Mouse (Mus musculus) lung, embryonic 14.5 days (tissue): ENCODE results near the gene Bcdin3d. TPM values are rescaled to one million over a fixed set of nuclear protein-coding genes. Genes with fewer than 3 reads are reported as not detected.
A peak's percentile ranks its signal among the peaks of the same experiment; 100 is the strongest.

Experiments
- ATAC-seq: fragments of 200-750 bp; cut with Nextera tagmentation; 2 replicates; pipeline ENCODE4 v1.8.0; 2017; ENCODE audit warnings: mild to moderate bottlenecking, moderate TSS enrichment, moderate library complexity; ENCODE audit not compliant: insufficient read depth
- DNase-seq: peaks from one replicate; pipeline ENCODE4 v3.0.0-alpha.2; 2015
- H3K27ac ChIP-seq: fragments of 300-500 bp; sonication (generic); 2 replicates; pipeline ENCODE4 v1.5.1; 2014; ENCODE audit warnings: low read depth, mild to moderate bottlenecking, moderate library complexity
- H3K27me3 ChIP-seq: fragments of 300-500 bp; sonication (generic); 2 replicates; pipeline ENCODE4 v1.6.1; 2014; ENCODE audit warnings: low read length, control low read depth; ENCODE audit not compliant: insufficient read depth
- H3K36me3 ChIP-seq: fragments of 300-500 bp; sonication (generic); 2 replicates; pipeline ENCODE4 v1.6.1; 2014; ENCODE audit warnings: control low read depth; ENCODE audit not compliant: insufficient read depth
- H3K4me1 ChIP-seq: fragments of 300-500 bp; sonication (generic); 2 replicates; pipeline ENCODE4 v1.6.1; 2014; ENCODE audit warnings: antibody characterized with exemption, control low read depth; ENCODE audit not compliant: insufficient read depth
- H3K4me2 ChIP-seq: fragments of 300-500 bp; sonication (generic); 2 replicates; pipeline ENCODE4 v1.6.1; 2014; ENCODE audit warnings: mild to moderate bottlenecking
- H3K4me3 ChIP-seq: fragments of 300-500 bp; sonication (generic); 2 replicates; pipeline ENCODE4 v1.5.1; 2014; ENCODE audit warnings: low read depth, low read length
- H3K9ac ChIP-seq: fragments of 300-500 bp; sonication (generic); 2 replicates; pipeline ENCODE4 v1.6.1; 2014
- H3K9me3 ChIP-seq: fragments of 300-500 bp; sonication (generic); 2 replicates; pipeline ENCODE4 v1.6.1; 2016; ENCODE audit warnings: low read depth, low read length, control low read depth
- CTCF ChIP-seq: IDR thresholded peaks from 2 replicates; pipeline ENCODE4 v1.5.1; 2016; ENCODE audit warnings: antibody characterized with exemption, low read depth
- WGBS: fragments of 180-500 bp; shearing (Covaris S2); extraction: QIAGEN DNeasy Blood & Tissue Kit; methylation state at CpG from one replicate; pipeline ENCODE4 v1.1.7; 2014; 5-methylcytosine and 5-hydroxymethylcytosine counted together
- polyA plus RNA-seq: library from polyadenylated mRNA; unstranded; fragments of >200 nt; fragmentation: Nextera tagmentation; extraction: Ambion mirVana; gene quantifications from 2 replicates; pipeline ENCODE4 v1.2.1, GENCODE M21; 2014

The Bcdin3d gene
- polyA plus RNA-seq, 1 experiment from 2014 or later: 13.2 TPM

GRCm38 (mm10) chr15:99463194-99463593 lies 11.3 kb downstream of the Bcdin3d start:
- Histone ChIP-seq H3K36me3 (no peaks in the 10 kb centered on the region), H3K27ac (peak overlapping the region; percentile 32; the same call in 1 of the 2 replicates), H3K9me3 (no peaks in the 10 kb centered on the region), H3K27me3 (no peaks in the 10 kb centered on the region), H3K4me1 (no peaks in the 10 kb centered on the region), H3K4me3 (no peak overlapping the region), H3K4me2 (peak overlapping the region; percentile 29; the same call in 1 of the 2 replicates), H3K9ac (no peak overlapping the region; the same call in 1 of the 2 replicates)
- no peak for TF ChIP-seq CTCF
- WGBS: 48% methylated on average over 13 of the region's 13 CpGs
- no peak for ATAC-seq
- DNase-seq: peak; percentile 64

DNA sequence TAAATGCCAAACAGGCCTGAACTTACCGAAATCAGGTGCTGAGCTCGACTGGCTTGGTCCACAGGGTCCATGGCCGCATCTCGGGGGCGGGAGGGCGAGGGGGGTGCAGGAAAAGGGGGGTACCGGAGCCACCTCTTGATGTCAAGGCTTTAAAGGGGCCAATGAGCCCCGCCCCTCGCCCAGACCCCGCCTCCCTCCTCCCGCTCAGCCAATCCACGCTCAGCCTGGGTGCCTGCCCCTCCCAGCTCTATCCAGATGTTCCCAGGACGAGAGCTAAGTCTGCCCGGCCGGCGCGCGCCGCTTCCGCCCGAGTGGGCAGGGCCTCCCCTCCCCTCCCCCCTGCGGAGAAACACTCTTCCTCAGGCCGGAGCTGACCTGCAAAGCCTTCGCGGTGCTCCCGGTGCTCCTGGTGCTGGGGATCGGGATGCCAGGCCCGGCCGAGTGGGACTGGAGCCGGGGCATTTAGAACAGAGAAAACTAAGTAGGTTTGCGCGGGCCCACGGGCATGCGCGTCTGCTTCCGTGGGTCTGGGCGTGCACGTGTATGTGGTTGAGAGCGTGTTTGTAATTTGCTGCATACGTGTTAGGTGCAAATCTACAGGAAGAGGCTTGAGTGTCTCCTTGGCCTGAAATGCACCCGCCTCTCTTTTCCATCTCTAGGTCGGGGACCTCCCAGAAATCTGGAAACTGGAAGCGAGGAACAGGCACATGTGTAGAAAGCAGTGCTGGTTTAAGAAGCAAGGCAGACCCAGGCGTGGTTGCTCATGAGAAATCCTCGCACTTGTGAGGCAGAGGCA lies 16.7 kb downstream of the Bcdin3d start, which contains the start of gene Nckap5l:
Gene Nckap5l (minus strand): TSS at position 143 of the 796 bp plus-strand sequence.
- no peak for TF ChIP-seq CTCF
- peaks cover 8% of the 10 kb centered on the region; the same call in 1 of the 2 replicates for H3K4me1 ChIP-seq
- DNase-seq (peak; percentile 96), ATAC-seq (peak; percentile 95)
- H3K9ac ChIP-seq: peak within 1 kb of the TSS; percentile 63
- H3K4me2 ChIP-seq: peak within 1 kb of the TSS; percentile 82
- peak within 1 kb of the TSS; percentile 77 for H3K4me3 ChIP-seq
- H3K9me3 ChIP-seq: no peaks in the 10 kb centered on the region
- peak within 1 kb of the TSS; percentile 88 for H3K27ac ChIP-seq
- 0 out of 2 replicates have a peak, but pooled peaks cover 9% of the 10 kb centered on the region for H3K36me3 ChIP-seq
- under 1% methylated on average over 45 of the region's 45 CpGs for WGBS
- H3K27me3 ChIP-seq: no peaks in the 10 kb centered on the region

DNA sequence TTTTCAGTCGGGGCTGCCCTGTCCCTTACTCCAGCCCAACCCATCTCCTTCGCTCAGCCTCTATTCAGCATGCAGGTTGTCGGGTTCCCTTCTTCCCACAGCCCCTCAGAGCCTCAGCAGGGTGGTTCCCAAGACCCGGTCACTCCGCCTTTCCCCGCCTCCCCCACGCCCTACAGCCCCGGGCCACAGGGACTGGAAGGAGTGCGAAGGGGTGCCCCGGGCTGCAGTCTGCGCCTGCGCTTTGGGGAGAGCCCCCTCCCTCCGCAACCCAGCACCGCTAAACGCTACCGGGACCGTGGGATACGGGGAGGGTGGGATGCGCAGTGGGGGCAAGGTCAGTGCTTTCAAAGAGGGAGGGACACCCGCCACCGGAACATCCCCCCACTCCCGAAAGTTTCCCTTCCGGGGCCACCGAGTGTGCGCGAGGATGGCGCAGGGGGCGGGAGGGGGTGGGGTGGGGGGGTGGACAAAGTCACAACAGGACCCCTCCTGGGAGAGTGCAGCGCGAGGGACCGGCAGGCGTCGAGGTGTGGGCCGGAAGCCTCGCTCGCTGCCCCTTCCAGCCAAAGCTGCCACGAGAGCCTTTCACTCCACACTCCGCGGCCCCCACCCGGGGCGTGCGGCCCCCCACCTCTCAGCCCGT lies 17.4 kb downstream of the Bcdin3d start:
- under 1% methylated on average over 43 of the region's 43 CpGs for WGBS
- peak; percentile 77 for ATAC-seq

GRCm38 (mm10) chr15:99456338-99456962 lies 18.1 kb downstream of the Bcdin3d start:
- ATAC-seq (no peak), DNase-seq (peak; percentile 47)
- no peak for TF ChIP-seq CTCF
- Histone ChIP-seq H3K4me3 (peak overlapping the region; percentile 77), H3K4me1 (peaks cover 14% of the 10 kb centered on the region; the same call in 1 of the 2 replicates), H3K9ac (peak overlapping the region; percentile 63), H3K27ac (peak overlapping the region; percentile 88), H3K36me3 (0 out of 2 replicates have a peak, but pooled peaks cover 14% of the 10 kb centered on the region), H3K27me3 (no peaks in the 10 kb centered on the region), H3K9me3 (no peaks in the 10 kb centered on the region), H3K4me2 (peak overlapping the region; percentile 82)
- WGBS: 9% methylated on average over 7 of the region's 7 CpGs

More for the DNA sequence above, 17.4 kb downstream of the Bcdin3d start:
- peaks cover 12% of the 10 kb centered on the region; the same call in 1 of the 2 replicates for H3K4me1 ChIP-seq
- no peak for TF ChIP-seq CTCF
- H3K4me2 ChIP-seq: peak overlapping the region; percentile 82
- DNase-seq: peak; percentile 78
- H3K27me3 ChIP-seq: no peaks in the 10 kb centered on the region
- peak overlapping the region; percentile 77 for H3K4me3 ChIP-seq
- peak overlapping the region; percentile 63 for H3K9ac ChIP-seq
- peak overlapping the region; percentile 88 for H3K27ac ChIP-seq
- H3K36me3 ChIP-seq: 0 out of 2 replicates have a peak, but pooled peaks cover 13% of the 10 kb centered on the region
- H3K9me3 ChIP-seq: no peaks in the 10 kb centered on the region

- ATAC-seq: no peak
These were observed 19.1 kb downstream of the Bcdin3d start for GRCm38 (mm10) chr15:99455415-99455814.

GRCm38 (mm10) chr15:99454585-99455279 lies 19.8 kb downstream of the Bcdin3d start:
- Histone ChIP-seq H3K9ac (no peak overlapping the region), H3K4me1 (peaks cover 17% of the 10 kb centered on the region; the same call in 1 of the 2 replicates), H3K4me2 (no peak overlapping the region), H3K4me3 (no peak overlapping the region), H3K36me3 (0 out of 2 replicates have a peak, but pooled peaks cover 17% of the 10 kb centered on the region), H3K9me3 (no peaks in the 10 kb centered on the region), H3K27ac (no peak overlapping the region), H3K27me3 (no peaks in the 10 kb centered on the region)
- no peak for TF ChIP-seq CTCF
- DNase-seq (no peak), ATAC-seq (no peak)
- 80% methylated on average over 7 of the region's 7 CpGs for WGBS

More at GRCm38 (mm10) chr15:99455415-99455814, 19.1 kb downstream of the Bcdin3d start:
- Histone ChIP-seq H3K4me2 (peak overlapping the region; percentile 82), H3K9me3 (no peaks in the 10 kb centered on the region), H3K9ac (no peak overlapping the region), H3K27ac (no peak overlapping the region), H3K4me1 (peaks cover 14% of the 10 kb centered on the region; the same call in 1 of the 2 replicates), H3K27me3 (no peaks in the 10 kb centered on the region), H3K36me3 (0 out of 2 replicates have a peak, but pooled peaks cover 14% of the 10 kb centered on the region), H3K4me3 (no peak overlapping the region)
- no peak for DNase-seq
- TF ChIP-seq CTCF: no peak
- 81% methylated on average over 3 of the region's 3 CpGs for WGBS
